Mouse (Mus musculus) mouse embryonic stem cell (cell line): Measurements from ENCODE around the gene Cubn.

ENCODE experiments used
- in situ Hi-C, 2 experiments: fragments of 300-500 bp; cut with MboI; formaldehyde crosslinking; loops; 1 replicate in 1 of 2; 3 replicates in 1 of 2; pipeline ENCODE4 v1.14.3; 2019 to 2020; ENCODE audit warnings: low sequenced_read_pairs in 2 of 2, low pct_unique_long_range_greater_than_20kb in 1 of 2, mixed read lengths in 1 of 2; ENCODE audit not compliant: unreplicated experiment in 1 of 2

Gene Cubn

GRCm38 (mm10) chr2:13376166-13376565 lies 115.4 kb downstream of the Cubn start:
- in situ Hi-C loops = no loop called here

- in situ Hi-C loops = no loop called here
Measured at GRCm38 (mm10) chr2:13373291-13373690, 118.3 kb downstream of the Cubn start.

- in situ Hi-C loops = no loop called here
Measured at GRCm38 (mm10) chr2:13372825-13373224, 118.8 kb downstream of the Cubn start.

- in situ Hi-C loops = no loop called here
Measured at GRCm38 (mm10) chr2:13372256-13372824, 119.3 kb downstream of the Cubn start.

GRCm38 (mm10) chr2:13371797-13372170 lies 119.8 kb downstream of the Cubn start:
- in situ Hi-C loops = no loop called here

- in situ Hi-C loops = no loop called here
Measured at GRCm38 (mm10) chr2:13371072-13371796, 120.4 kb downstream of the Cubn start.

- in situ Hi-C loops = no loop called here
Measured at GRCm38 (mm10) chr2:13370556-13370955, 121.1 kb downstream of the Cubn start.

- in situ Hi-C loops = no loop called here
Measured at GRCm38 (mm10) chr2:13368517-13368916, 123.1 kb downstream of the Cubn start.

GRCm38 (mm10) chr2:13357885-13358552 lies 133.6 kb downstream of the Cubn start:
- in situ Hi-C loops = no loop called here

GRCm38 (mm10) chr2:13352775-13353174 lies 138.8 kb downstream of the Cubn start:
- in situ Hi-C loops = no loop called here

- in situ Hi-C loops = no loop called here
Measured at GRCm38 (mm10) chr2:13352112-13352728, 139.4 kb downstream of the Cubn start.

- in situ Hi-C loops = no loop called here
Measured at GRCm38 (mm10) chr2:13342325-13342926, 149.2 kb downstream of the Cubn start.

- in situ Hi-C loops = no loop called here
Measured at GRCm38 (mm10) chr2:13335446-13335845, 156.2 kb downstream of the Cubn start.

GRCm38 (mm10) chr2:13329754-13330417 lies 161.7 kb downstream of the Cubn start:
- in situ Hi-C loops = no loop called here

- in situ Hi-C loops = no loop called here
Measured at GRCm38 (mm10) chr2:13303376-13303775, 188.2 kb downstream of the Cubn start.

- in situ Hi-C loops = loop anchor here (10.0 to 25.0 kb wide), 3 partner anchors 288 to 513 kb away; no protein-coding TSS in a partner anchor
Measured at GRCm38 (mm10) chr2:13299031-13299430, 192.6 kb downstream of the Cubn start.

- in situ Hi-C loops = loop anchor here (10.0 to 25.0 kb wide), 3 partner anchors 290 to 515 kb away; no protein-coding TSS in a partner anchor
Measured at GRCm38 (mm10) chr2:13297733-13298132, 193.9 kb downstream of the Cubn start.

GRCm38 (mm10) chr2:13290661-13291060 lies 201.0 kb downstream of the Cubn start:
- in situ Hi-C loops = loop anchor here (10.0 to 25.0 kb wide), 3 partner anchors 297 to 522 kb away; no protein-coding TSS in a partner anchor
